Mouse (Mus musculus) heart, embryonic 13.5 days (tissue): ENCODE measurements around the gene Tox4. TPM values are rescaled to one million over a fixed set of nuclear protein-coding genes. Genes with fewer than 3 reads are reported as not detected.
"Not testable (repeated sequence)": the region's sequence is repeated elsewhere in the genome, so short reads cannot be mapped to it uniquely, and the experiment has no call there.

Experiments used
- ATAC-seq: fragments of 200-750 bp; cut with Nextera tagmentation; 2 replicates; pipeline ENCODE4 v1.8.0; 2017; ENCODE audit warnings: moderate TSS enrichment; ENCODE audit not compliant: insufficient number of reproducible peaks, low FRiP score, low TSS enrichment; ENCODE audit errors: extremely low read depth
- H3K27ac ChIP-seq: fragments of 300-500 bp; sonication (generic); replicated peaks from 2 replicates; pipeline ENCODE4 v1.5.1; 2015; ENCODE audit warnings: moderate library complexity, mild to moderate bottlenecking, inconsistent platforms
- H3K27me3 ChIP-seq: fragments of 300-500 bp; sonication (generic); replicated peaks from 2 replicates; pipeline ENCODE4 v1.6.1; 2015; ENCODE audit warnings: mild to moderate bottlenecking, inconsistent platforms
- H3K36me3 ChIP-seq: fragments of 300-500 bp; sonication (generic); 2 replicates; pipeline ENCODE4 v1.6.1; 2015; ENCODE audit warnings: mild to moderate bottlenecking, inconsistent platforms
- H3K4me1 ChIP-seq: fragments of 300-500 bp; sonication (generic); 2 replicates; pipeline ENCODE4 v1.6.1; 2015; ENCODE audit warnings: inconsistent platforms
- H3K4me2 ChIP-seq: fragments of 300-500 bp; sonication (generic); 2 replicates; pipeline ENCODE4 v1.6.1; 2015; ENCODE audit warnings: inconsistent platforms, mild to moderate bottlenecking, moderate library complexity
- H3K4me3 ChIP-seq: fragments of 300-500 bp; sonication (generic); 2 replicates; pipeline ENCODE4 v1.5.1; 2015; ENCODE audit warnings: moderate library complexity, mild to moderate bottlenecking, inconsistent platforms
- H3K9ac ChIP-seq: fragments of 300-500 bp; sonication (generic); 2 replicates; pipeline ENCODE4 v1.6.1; 2015; ENCODE audit warnings: inconsistent platforms, mild to moderate bottlenecking, moderate library complexity
- H3K9me3 ChIP-seq: fragments of 300-500 bp; sonication (generic); 2 replicates; pipeline ENCODE4 v1.6.1; 2016; ENCODE audit warnings: inconsistent platforms
- WGBS: fragments of 180-500 bp; shearing (Covaris S2); methylation state at CpG from one replicate; pipeline ENCODE4 v1.1.7; 2015; ENCODE audit warnings: mixed read lengths; 5-methylcytosine and 5-hydroxymethylcytosine counted together
- polyA plus RNA-seq: library from polyadenylated mRNA; unstranded; fragments of >200 nt; fragmentation: Nextera tagmentation; extraction: Ambion mirVana; gene quantifications from 2 replicates; pipeline ENCODE4 v1.2.1, GENCODE M21; 2015

Gene Tox4
- polyA plus RNA-seq, 1 experiment from 2014 or later: 32.6 TPM

- Histone ChIP-seq H3K4me1 (peaks cover 16% of the 10 kb centered on the region), H3K27ac (no peak overlapping the region), H3K9ac (no peak overlapping the region), H3K27me3 (no peaks in the 10 kb centered on the region), H3K4me3 (no peak overlapping the region), H3K4me2 (no peak overlapping the region), H3K9me3 (no peaks in the 10 kb centered on the region), H3K36me3 (peaks cover 34% of the 10 kb centered on the region)
- 85% methylated on average over 4 of the region's 4 CpGs for WGBS
- ATAC-seq: no peak
Measured at GRCm38 (mm10) chr14:52277210-52277609, 1.7 kb upstream of the Tox4 start.

DNA sequence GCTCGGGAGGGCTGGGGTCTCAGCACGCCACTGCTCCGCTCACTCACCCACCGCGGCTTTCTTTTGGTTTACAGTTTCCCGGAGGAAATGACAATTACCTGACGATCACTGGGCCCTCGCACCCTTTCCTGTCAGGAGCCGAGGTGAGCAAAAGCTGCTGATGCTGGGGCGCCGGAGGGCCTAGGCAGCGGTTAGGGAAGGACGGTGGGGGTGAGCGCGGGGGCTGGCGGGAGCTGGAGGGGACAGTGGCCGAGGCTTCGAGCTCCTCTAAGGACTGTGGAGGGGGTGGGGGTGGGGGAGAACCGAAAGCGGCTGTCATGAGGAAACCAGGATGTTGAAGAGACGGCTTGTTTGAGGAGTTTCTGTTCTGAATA, 788 bp downstream of the Tox4 start:
- Histone ChIP-seq H3K4me2 (peak overlapping the region; percentile 82), H3K9me3 (no peaks in the 10 kb centered on the region), H3K36me3 (peaks cover 15% of the 10 kb centered on the region), H3K27me3 (no peaks in the 10 kb centered on the region), H3K4me1 (peaks cover 27% of the 10 kb centered on the region), H3K9ac (peak overlapping the region; percentile 94), H3K4me3 (peak overlapping the region; percentile 86), H3K27ac (peak overlapping the region; percentile 89)
- 0% methylated on average over 21 of the region's 21 CpGs for WGBS
- no peak for ATAC-seq

DNA sequence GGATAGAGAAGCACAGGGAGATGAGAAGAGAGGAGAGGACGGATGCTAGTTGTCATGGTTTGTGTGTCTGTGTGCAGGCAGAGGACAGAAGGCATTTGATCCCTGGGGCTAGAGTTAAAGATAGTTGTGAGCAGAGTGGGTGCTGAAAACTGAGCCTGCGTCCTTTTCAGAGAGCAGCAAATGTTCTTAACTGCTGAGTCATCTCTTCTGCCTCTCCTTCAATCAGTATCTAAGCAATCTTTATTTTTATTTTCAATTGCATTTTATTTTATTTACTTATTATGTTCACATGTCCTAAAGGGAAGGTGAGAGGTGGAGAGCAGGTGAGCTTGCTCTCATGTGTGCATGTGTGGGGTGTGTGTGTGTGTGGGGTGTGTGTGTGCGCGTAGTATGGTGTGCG, 4.7 kb downstream of the Tox4 start:
- Histone ChIP-seq H3K9me3 (no peaks in the 10 kb centered on the region), H3K9ac (no peak overlapping the region), H3K36me3 (peaks cover 36% of the 10 kb centered on the region), H3K27ac (no peak overlapping the region), H3K4me2 (no peak overlapping the region), H3K4me3 (no peak overlapping the region), H3K27me3 (no peaks in the 10 kb centered on the region), H3K4me1 (peaks cover 22% of the 10 kb centered on the region)
- WGBS: 91% methylated on average over 5 of the region's 5 CpGs
- ATAC-seq: no peak

DNA sequence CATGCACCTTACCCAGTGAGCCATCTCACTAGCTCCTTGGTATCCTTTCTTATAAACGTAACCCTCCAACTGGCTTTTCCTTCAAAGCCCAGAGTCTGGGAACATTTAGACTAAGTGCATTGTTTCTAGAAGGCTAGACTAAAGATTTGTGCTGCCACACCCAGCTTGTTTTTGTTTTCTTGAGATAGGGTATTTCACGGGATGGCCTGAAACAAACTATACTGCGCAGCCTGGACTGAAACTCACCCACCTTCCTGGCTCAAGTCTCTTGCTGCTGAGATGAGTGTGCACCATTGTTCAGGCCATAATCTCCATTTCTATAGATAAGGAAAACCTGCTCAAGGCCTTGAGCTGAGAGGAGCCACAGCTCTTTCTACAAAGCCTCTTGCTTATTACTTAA, 5.2 kb downstream of the Tox4 start:
- H3K27ac ChIP-seq: no peak overlapping the region
- H3K36me3 ChIP-seq: peaks cover 41% of the 10 kb centered on the region
- H3K9me3 ChIP-seq: no peaks in the 10 kb centered on the region
- H3K4me1 ChIP-seq: peaks cover 22% of the 10 kb centered on the region
- no peaks in the 10 kb centered on the region for H3K27me3 ChIP-seq
- no peak overlapping the region for H3K4me3 ChIP-seq
- no peak overlapping the region for H3K9ac ChIP-seq
- no peak overlapping the region for H3K4me2 ChIP-seq
- no peak for ATAC-seq
- WGBS: 77% methylated on average over 3 of the region's 3 CpGs

- 76% methylated on average over 6 of the region's 6 CpGs for WGBS
- Histone ChIP-seq H3K27ac (no peak overlapping the region), H3K36me3 (peaks cover 93% of the 10 kb centered on the region), H3K4me2 (no peak overlapping the region), H3K4me1 (no peaks in the 10 kb centered on the region), H3K4me3 (no peak overlapping the region), H3K9me3 (no peaks in the 10 kb centered on the region), H3K9ac (no peak overlapping the region), H3K27me3 (no peaks in the 10 kb centered on the region)
- ATAC-seq: no peak
Measured at GRCm38 (mm10) chr14:52295558-52296264, 16.8 kb downstream of the Tox4 start.

GRCm38 (mm10) chr14:52303517-52303916, 24.6 kb downstream of the Tox4 start:
- 93% methylated on average over 3 of the region's 3 CpGs for WGBS

GRCm38 (mm10) chr14:52304644-52305271, 25.8 kb downstream of the Tox4 start, which contains the start of gene Mettl3:
Gene Mettl3, minus strand, starts transcription at chr14:52305128.
- Histone ChIP-seq H3K9me3 (no peaks in the 10 kb centered on the region), H3K4me1 (peaks cover 9% of the 10 kb centered on the region), H3K4me2 (peak within 1 kb of the TSS; percentile 69), H3K27ac (peak within 1 kb of the TSS; percentile 93), H3K9ac (peak within 1 kb of the TSS; percentile 87), H3K4me3 (peak within 1 kb of the TSS; percentile 71), H3K36me3 (peaks cover 21% of the 10 kb centered on the region), H3K27me3 (no peaks in the 10 kb centered on the region)
- ATAC-seq: peak; percentile 85
- WGBS: under 1% methylated on average over 46 of the region's 46 CpGs

More at GRCm38 (mm10) chr14:52303517-52303916, 24.6 kb downstream of the Tox4 start:
- not testable (repeated sequence) for H3K4me3 ChIP-seq, H3K9ac ChIP-seq, H3K27me3 ChIP-seq, H3K27ac ChIP-seq, H3K9me3 ChIP-seq, ATAC-seq, H3K4me1 ChIP-seq
- H3K4me2 ChIP-seq: peak overlapping the region; percentile 69; the same call in 1 of the 2 replicates
- H3K36me3 ChIP-seq: peaks cover 20% of the 10 kb centered on the region

- Histone ChIP-seq H3K4me2 (no peak overlapping the region), H3K27ac (no peak overlapping the region), H3K9ac (no peak overlapping the region), H3K4me1 (peaks cover 9% of the 10 kb centered on the region), H3K4me3 (no peak overlapping the region), H3K36me3 (peaks cover 27% of the 10 kb centered on the region), H3K27me3 (no peaks in the 10 kb centered on the region), H3K9me3 (no peaks in the 10 kb centered on the region)
- WGBS: 95% methylated on average over 2 of the region's 2 CpGs
- no peak for ATAC-seq
Measured at GRCm38 (mm10) chr14:52306100-52306499, 27.2 kb downstream of the Tox4 start.

- not testable (repeated sequence) for H3K4me3 ChIP-seq, H3K27ac ChIP-seq, ATAC-seq, H3K4me2 ChIP-seq, H3K9me3 ChIP-seq, H3K9ac ChIP-seq, H3K27me3 ChIP-seq
- Histone ChIP-seq H3K36me3 (peaks cover 65% of the 10 kb centered on the region), H3K4me1 (peaks cover 30% of the 10 kb centered on the region)
- 83% methylated on average over 6 of the region's 6 CpGs for WGBS
Measured at GRCm38 (mm10) chr14:52310343-52310742, 31.4 kb downstream of the Tox4 start.

- no peaks in the 10 kb centered on the region for H3K9me3 ChIP-seq
- H3K4me3 ChIP-seq: no peak overlapping the region
- H3K9ac ChIP-seq: no peak overlapping the region
- peaks cover 65% of the 10 kb centered on the region for H3K36me3 ChIP-seq
- H3K27me3 ChIP-seq: no peaks in the 10 kb centered on the region
- H3K4me1 ChIP-seq: peaks cover 31% of the 10 kb centered on the region
- H3K4me2 ChIP-seq: no peak overlapping the region
- no peak overlapping the region for H3K27ac ChIP-seq
- 83% methylated on average over 2 of the region's 2 CpGs for WGBS
- ATAC-seq: no peak
Measured at GRCm38 (mm10) chr14:52310906-52311305, 32.0 kb downstream of the Tox4 start.

DNA sequence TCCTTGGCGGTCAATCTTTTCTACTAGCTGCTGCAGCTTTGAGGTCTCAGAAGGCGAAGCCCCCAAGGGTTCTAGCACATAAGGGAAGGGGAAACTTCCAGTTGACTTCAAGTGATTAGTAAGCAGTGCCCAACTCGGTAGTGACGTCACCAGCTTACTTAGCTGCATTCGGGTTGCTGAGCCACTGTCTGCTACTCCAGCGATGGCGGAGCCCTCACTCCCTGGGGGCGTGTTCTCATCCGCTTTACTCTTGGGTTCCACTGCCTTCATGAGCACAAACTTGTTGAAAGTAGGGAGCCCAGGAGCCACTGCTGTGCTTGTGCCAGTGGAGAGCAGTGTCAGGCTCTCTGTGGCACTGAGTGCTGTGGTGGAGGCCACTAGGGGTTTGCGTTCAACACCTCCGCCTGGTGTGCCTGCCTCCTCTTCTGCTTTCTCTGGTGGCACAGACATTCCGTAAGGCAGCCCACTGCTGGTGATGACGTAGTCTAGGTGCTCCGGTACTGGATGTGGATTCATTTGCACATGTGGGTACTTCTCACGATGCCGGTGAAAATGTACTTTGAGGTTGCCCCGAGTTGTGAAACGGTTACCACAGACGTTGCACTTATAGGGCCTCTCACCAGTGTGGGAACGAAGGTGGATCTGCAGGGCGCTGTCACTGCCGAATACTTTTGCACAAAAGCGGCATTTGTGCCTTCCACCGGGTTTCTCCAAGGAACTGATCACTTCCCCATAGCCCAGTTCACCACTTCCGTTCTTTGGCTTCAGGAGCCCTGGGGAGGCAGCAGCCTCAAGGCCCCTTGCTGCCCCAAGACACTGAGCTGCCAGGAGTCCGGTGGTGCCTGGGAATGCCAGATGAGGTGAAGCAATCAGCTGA, 35.2 kb downstream of the Tox4 start:
- Histone ChIP-seq H3K27me3 (no peaks in the 10 kb centered on the region), H3K9me3 (no peaks in the 10 kb centered on the region), H3K27ac (no peak overlapping the region), H3K36me3 (peaks cover 57% of the 10 kb centered on the region), H3K9ac (no peak overlapping the region), H3K4me2 (peak overlapping the region; percentile 86), H3K4me3 (no peak overlapping the region), H3K4me1 (peaks cover 39% of the 10 kb centered on the region)
- ATAC-seq: no peak
- WGBS: 80% methylated on average over 26 of the region's 26 CpGs
